Comparison of ENCODE assay signal across 9 mouse cellular contexts in genomic region chr10:80357994-80358639, GRCm38 (mm10). TPM values are rescaled to one million over a fixed set of nuclear protein-coding genes. Genes with fewer than 3 reads are reported as not detected.
A peak's percentile ranks its signal among the peaks of the same experiment; 100 is the strongest.
DNase-seq lines count a peak whose midpoint lies in the region; ATAC-seq and TF ChIP-seq lines count a peak whose summit lies in the region.
"Had no signal": no experiment of that assay in that cellular context is flagged by ENCODE, and none has a peak within 500 bp of the region (broad histone marks: within the 10 kb centered on the region; RNA-seq: fewer than 3 reads in every experiment).

No protein-coding gene starts in this region.

- H3K9me3 ChIP-seq in hindbrain, embryonic 16.5 days (ENCODE audit: control insufficient read depth, low read length), result no peaks in the 10 kb centered on the region
- no peaks in the 10 kb centered on the region for H3K9me3 ChIP-seq in liver, embryonic 13.5 days (replicated peaks)

- H3K4me1 ChIP-seq in heart, adult 2 months (ENCODE audit: control insufficient read depth, insufficient read depth, low read length), result no peaks in the 10 kb centered on the region
- H3K4me1 ChIP-seq in hindbrain, embryonic 16.5 days (ENCODE audit: control insufficient read depth, insufficient read depth, low read depth, low read length), result peaks cover 20% of the 10 kb centered on the region
- H3K4me1 ChIP-seq in liver, embryonic 13.5 days (replicated peaks), result peaks cover 19% of the 10 kb centered on the region
- H3K4me1 ChIP-seq in olfactory bulb, adult 2 months (ENCODE audit: control insufficient read depth, insufficient read depth, low read length), result peaks cover 28% of the 10 kb centered on the region

- H3K27me3 ChIP-seq in heart, adult 2 months (ENCODE audit: control insufficient read depth, insufficient read depth, low read length), result peaks cover 17% of the 10 kb centered on the region
- peaks cover 59% of the 10 kb centered on the region for H3K27me3 ChIP-seq in hindbrain, embryonic 16.5 days (replicated peaks; ENCODE audit: control insufficient read depth, insufficient read depth, low read length)
- H3K27me3 ChIP-seq in liver, embryonic 13.5 days, result peaks cover 92% of the 10 kb centered on the region

- TF ChIP-seq CTCF in heart, adult 2 months (IDR thresholded peaks at IDR 0.05), result no peak
- no peak for TF ChIP-seq CTCF in olfactory bulb, adult 2 months (IDR thresholded peaks at IDR 0.05; ENCODE audit: insufficient read depth, low read depth, low read length)

- no peak overlapping the region for H3K4me3 ChIP-seq in heart, adult 2 months
- peak overlapping the region; percentile 41 for H3K4me3 ChIP-seq in hindbrain, embryonic 16.5 days (ENCODE audit: low read length)
- peak overlapping the region; percentile 15; the same call in 1 of the 2 replicates for H3K4me3 ChIP-seq in liver, embryonic 13.5 days (replicated peaks)
- peak overlapping the region; percentile 27 for H3K4me3 ChIP-seq in olfactory bulb, adult 2 months (ENCODE audit: insufficient read depth, low read depth, low read length)

- H3K36me3 ChIP-seq in heart, adult 2 months (ENCODE audit: control insufficient read depth, insufficient read depth, low read length), result no peaks in the 10 kb centered on the region
- H3K36me3 ChIP-seq in hindbrain, embryonic 16.5 days (ENCODE audit: control insufficient read depth, insufficient read depth, low read length), result no peaks in the 10 kb centered on the region
- no peaks in the 10 kb centered on the region for H3K36me3 ChIP-seq in liver, embryonic 13.5 days

- no peaks in the 10 kb centered on the region for H3K79me2 ChIP-seq in heart, adult 2 months (replicated peaks; ENCODE audit: control insufficient read depth, insufficient read depth, low read length)

- no peak for TF ChIP-seq POLR2A in heart, adult 2 months (IDR thresholded peaks at IDR 0.05; ENCODE audit: insufficient read depth, low read depth, low read length)
- TF ChIP-seq POLR2A in olfactory bulb, adult 2 months (IDR thresholded peaks at IDR 0.05; ENCODE audit: insufficient read depth, low read depth, low read length), result no peak

- intact Hi-C loops in heart, adult 2 months (cut with DNase I), result no loop called here
- intact Hi-C loops in heart, postnatal 25 days (cut with DNase I), result no loop called here
- intact Hi-C loops in gastrocnemius, postnatal 14 days (cut with DNase I; ENCODE audit: low total_unique reads), result no loop called here

- H3K4me2 ChIP-seq in hindbrain, embryonic 16.5 days (ENCODE audit: low read length), result peak overlapping the region; percentile 70
- peak overlapping the region; percentile 33 for H3K4me2 ChIP-seq in liver, embryonic 13.5 days

- peak; percentile 43; the same call in 1 of the 2 replicates for ATAC-seq in common myeloid progenitor, adult 5-6 weeks (replicated peaks; ENCODE audit: low read depth, poor library complexity, severe bottlenecking)
- peak; percentile 63 for ATAC-seq in hindbrain, embryonic 16.5 days
- no peak for ATAC-seq in liver, embryonic 13.5 days (ENCODE audit: low read depth)

- peak; percentile 35 to 45 for DNase-seq in heart, adult 2 months
- no peak for DNase-seq in heart, postnatal 25 days (ENCODE audit: low spot score)
- DNase-seq in liver, embryonic 13.5 days, result no peak
- no peak for DNase-seq in gastrocnemius, postnatal 14 days
- no peak for DNase-seq in right cerebral cortex, postnatal 25 days

- no peak for TF ChIP-seq EP300 in heart, adult 2 months (IDR thresholded peaks at IDR 0.05; ENCODE audit: insufficient read depth, low read depth, low read length)

- H3K9ac ChIP-seq in heart, adult 2 months (ENCODE audit: low read depth, low read length), result peak overlapping the region; percentile 24
- peak overlapping the region; percentile 61 for H3K9ac ChIP-seq in hindbrain, embryonic 16.5 days (ENCODE audit: low read depth, low read length)
- no peak overlapping the region for H3K9ac ChIP-seq in liver, embryonic 13.5 days

- H3K27ac ChIP-seq in heart, adult 2 months, result no peak overlapping the region
- H3K27ac ChIP-seq in hindbrain, embryonic 16.5 days (ENCODE audit: low read depth, low read length), result no peak overlapping the region
- H3K27ac ChIP-seq in liver, embryonic 13.5 days, result no peak overlapping the region
- H3K27ac ChIP-seq in olfactory bulb, adult 2 months (ENCODE audit: insufficient read depth, low read depth, low read length), result no peak overlapping the region

- WGBS in heart, adult 2 months, result 8% methylated on average over 31 of the region's 31 CpGs
- WGBS in hindbrain, embryonic 16.5 days, result 7% methylated on average over 30 of the region's 31 CpGs
- WGBS in liver, embryonic 13.5 days (ENCODE audit: insufficient replicate concordance), result 9% methylated on average over 31 of the region's 31 CpGs
- WGBS in olfactory bulb, adult 2 months, result 9% methylated on average over 31 of the region's 31 CpGs

RNA-seq across cellular contexts. Expression of gene Plk5, which starts 1.9 kb away (rescaled TPM):
- under 1 TPM; 0.50 to 0.63 TPM for total RNA-seq in heart, adult 2 months (2021)
- 2.0 and 2.7 TPM in 2 replicates for polyA plus RNA-seq in heart, adult 2 months (2012; rRNA removed)
- under 1 TPM; 0.18 to 0.36 TPM for total RNA-seq in heart, postnatal 25 days (2021)
- total RNA-seq in common myeloid progenitor, adult 5-6 weeks (2017), result 0.55 TPM in 1 of 2 replicates, not detected in the other
- 9.3 and 11.0 TPM in 2 replicates for polyA plus RNA-seq in hindbrain, embryonic 16.5 days (2015; fragmentation: Nextera tagmentation; extraction: Ambion mirVana)
- polyA plus RNA-seq in liver, embryonic 13.5 days (2015; fragmentation: Nextera tagmentation; extraction: Ambion mirVana), result 0.12 TPM in 1 of 2 replicates, not detected in the other
- not detected in 2 replicates for polyA plus RNA-seq in olfactory bulb, adult 2 months (2012; ENCODE audit: insufficient read depth, insufficient read length, low replicate concordance, missing spikeins)
- under 1 TPM; 0.12 to 0.13 TPM for total RNA-seq in gastrocnemius, postnatal 14 days (2021)
- total RNA-seq: hematopoietic stem cell, adult 5-6 weeks had no signal

RNA-seq across cellular contexts. Expression of gene Adamtsl5, which starts 9.9 kb away (rescaled TPM):
- total RNA-seq in heart, adult 2 months (2021), result 10 to 100 TPM; 71.9 to 84.5 TPM
- polyA plus RNA-seq in heart, adult 2 months (2012; rRNA removed), result 80.9 and 85.2 TPM in 2 replicates
- total RNA-seq in heart, postnatal 25 days (2021), result 10 to 100 TPM; 68.4 to 71.7 TPM
- 0.10 and 0.64 TPM in 2 replicates for total RNA-seq in common myeloid progenitor, adult 5-6 weeks (2017)
- 1.1 and 1.8 TPM in 2 replicates for polyA plus RNA-seq in hindbrain, embryonic 16.5 days (2015; fragmentation: Nextera tagmentation; extraction: Ambion mirVana)
- 1.8 and 2.5 TPM in 2 replicates for polyA plus RNA-seq in liver, embryonic 13.5 days (2015; fragmentation: Nextera tagmentation; extraction: Ambion mirVana)
- polyA plus RNA-seq in olfactory bulb, adult 2 months (2012; ENCODE audit: insufficient read depth, insufficient read length, low replicate concordance, missing spikeins), result not detected in 2 replicates
- total RNA-seq in gastrocnemius, postnatal 14 days (2021), result 10 to 100 TPM; 24.2 to 26.1 TPM

RNA-seq across cellular contexts. Expression of gene Reep6, which starts 28.4 kb away (rescaled TPM):
- 1 to 10 TPM; 2.8 to 3.6 TPM for total RNA-seq in heart, adult 2 months (2021)
- polyA plus RNA-seq in heart, adult 2 months (2012; rRNA removed), result 2.9 and 4.1 TPM in 2 replicates
- total RNA-seq in heart, postnatal 25 days (2021), result 1 to 10 TPM; 1.9 to 2.1 TPM
- 2.9 and 3.6 TPM in 2 replicates for total RNA-seq in common myeloid progenitor, adult 5-6 weeks (2017)
- 7.5 and 7.6 TPM in 2 replicates for polyA plus RNA-seq in hindbrain, embryonic 16.5 days (2015; fragmentation: Nextera tagmentation; extraction: Ambion mirVana)
- 50.9 and 65.0 TPM in 2 replicates for polyA plus RNA-seq in liver, embryonic 13.5 days (2015; fragmentation: Nextera tagmentation; extraction: Ambion mirVana)
- polyA plus RNA-seq in olfactory bulb, adult 2 months (2012; ENCODE audit: insufficient read depth, insufficient read length, low replicate concordance, missing spikeins), result not detected in 2 replicates
- total RNA-seq in gastrocnemius, postnatal 14 days (2021), result 1 to 10 TPM; 1.9 to 2.5 TPM

RNA-seq across cellular contexts. Expression of gene Pcsk4, which starts 28.8 kb away (rescaled TPM):
- total RNA-seq in heart, adult 2 months (2021), result 1 to 10 TPM; 1.4 to 1.8 TPM
- 4.5 and 4.9 TPM in 2 replicates for polyA plus RNA-seq in heart, adult 2 months (2012; rRNA removed)
- total RNA-seq in heart, postnatal 25 days (2021), result 1 to 10 TPM; 1.3 to 1.6 TPM
- total RNA-seq in common myeloid progenitor, adult 5-6 weeks (2017), result 2.7 and 5.9 TPM in 2 replicates
- 8.1 and 8.5 TPM in 2 replicates for polyA plus RNA-seq in hindbrain, embryonic 16.5 days (2015; fragmentation: Nextera tagmentation; extraction: Ambion mirVana)
- polyA plus RNA-seq in liver, embryonic 13.5 days (2015; fragmentation: Nextera tagmentation; extraction: Ambion mirVana), result 5.3 TPM in 2 replicates
- polyA plus RNA-seq in olfactory bulb, adult 2 months (2012; ENCODE audit: insufficient read depth, insufficient read length, low replicate concordance, missing spikeins), result not detected in 2 replicates
- total RNA-seq in gastrocnemius, postnatal 14 days (2021), result 1 to 10 TPM in 1 of 2 experiments, under 1 TPM in 1; 0.53 to 1.2 TPM

RNA-seq across cellular contexts. Expression of gene Mex3d, which starts 29.3 kb away (rescaled TPM):
- 1 to 10 TPM; 7.3 to 7.5 TPM for total RNA-seq in heart, adult 2 months (2021)
- polyA plus RNA-seq in heart, adult 2 months (2012; rRNA removed), result 5.8 and 7.9 TPM in 2 replicates
- total RNA-seq in heart, postnatal 25 days (2021), result 1 to 10 TPM; 7.5 to 8.8 TPM
- 9.5 and 14.3 TPM in 2 replicates for total RNA-seq in common myeloid progenitor, adult 5-6 weeks (2017)
- 9.1 and 9.2 TPM in 2 replicates for polyA plus RNA-seq in hindbrain, embryonic 16.5 days (2015; fragmentation: Nextera tagmentation; extraction: Ambion mirVana)
- 1.0 and 1.1 TPM in 2 replicates for polyA plus RNA-seq in liver, embryonic 13.5 days (2015; fragmentation: Nextera tagmentation; extraction: Ambion mirVana)
- polyA plus RNA-seq in olfactory bulb, adult 2 months (2012; ENCODE audit: insufficient read depth, insufficient read length, low replicate concordance, missing spikeins), result not detected in 2 replicates
- 1 to 10 TPM; 5.2 to 6.0 TPM for total RNA-seq in gastrocnemius, postnatal 14 days (2021)

Comparison
In these comparisons a context has a peak if more than half of its experiments do, and no peak if none do; other contexts are left out.
1. DNase-seq: peak in heart, adult 2 months (2 of 2); none in heart, postnatal 25 days (single experiment), liver, embryonic 13.5 days (single experiment), gastrocnemius, postnatal 14 days (single experiment) and right cerebral cortex, postnatal 25 days (single experiment).
2. RNA of gene Adamtsl5, which starts 9.9 kb away (total RNA-seq): 71.9 to 84.5 TPM in heart, adult 2 months, 68.4 to 71.7 TPM in heart, postnatal 25 days and 24.2 to 26.1 TPM in gastrocnemius, postnatal 14 days; 0.10 to 0.64 TPM in common myeloid progenitor, adult 5-6 weeks; every median in the first group is over 10 times any median in the second.